Mouse (Mus musculus): Measurements from ENCODE around the gene Dus4l. TPM values are rescaled to one million over a fixed set of nuclear protein-coding genes. Genes with fewer than 3 reads are reported as not detected.

Gene Dus4l
- polyA plus RNA-seq (2015; fragmentation: Nextera tagmentation; extraction: Ambion mirVana): 8.3 and 10.5 TPM in 2 replicates

GRCm38 (mm10) chr12:31654197-31654964, at the start of gene Dus4l, which contains the start of gene Cog5:
Gene Dus4l (minus strand): TSS chr12:31654826.
Gene Cog5 (plus strand): TSS chr12:31654869.

GRCm38 (mm10) chr12:31634343-31635239, 20.0 kb downstream of the Dus4l start, which contains the start of gene Bcap29:
Gene Bcap29 (minus strand): TSS chr12:31634658.

Other genes with a start within 250 kb of the Dus4l start
- gene Cbll1, start 155.2 kb downstream of the Dus4l start, polyA plus RNA-seq (2015; fragmentation: Nextera tagmentation; extraction: Ambion mirVana): 13.9 and 14.5 TPM in 2 replicates
- gene Slc26a4, start 94.9 kb downstream of the Dus4l start, polyA plus RNA-seq (2015; fragmentation: Nextera tagmentation; extraction: Ambion mirVana): 0.22 and 0.33 TPM in 2 replicates
- gene Bcap29, start 20.2 kb downstream of the Dus4l start, polyA plus RNA-seq (2015; fragmentation: Nextera tagmentation; extraction: Ambion mirVana): 34.9 and 35.6 TPM in 2 replicates
- gene Cog5, start within 50 bp of the Dus4l start, polyA plus RNA-seq (2015; fragmentation: Nextera tagmentation; extraction: Ambion mirVana): 19.7 and 20.1 TPM in 2 replicates
- 23.0 and 23.5 TPM in 2 replicates for gene Gpr22, start 59.1 kb upstream of the Dus4l start, polyA plus RNA-seq (2015; fragmentation: Nextera tagmentation; extraction: Ambion mirVana)